Mouse (Mus musculus) midbrain, embryonic 16.5 days (tissue): ENCODE measurements around the gene Rarres1. TPM values are rescaled to one million over a fixed set of nuclear protein-coding genes. Genes with fewer than 3 reads are reported as not detected.

Experiments
- ATAC-seq: fragments of 200-750 bp; cut with Nextera tagmentation; 2 replicates; pipeline ENCODE4 v1.8.0; 2017; ENCODE audit warnings: moderate TSS enrichment
- H3K27ac ChIP-seq: fragments of 300-500 bp; sonication (generic); 2 replicates; pipeline ENCODE4 v1.5.1; 2014; ENCODE audit warnings: mild to moderate bottlenecking, low read length, mixed read lengths
- H3K27me3 ChIP-seq: fragments of 300-500 bp; sonication (generic); 2 replicates; pipeline ENCODE4 v1.6.1; 2014; ENCODE audit warnings: low read depth, low read length, mixed read lengths; ENCODE audit not compliant: control insufficient read depth, insufficient read depth
- H3K36me3 ChIP-seq: fragments of 300-500 bp; sonication (generic); 2 replicates; pipeline ENCODE4 v1.6.1; 2014; ENCODE audit warnings: mild to moderate bottlenecking, low read length, moderate library complexity, mixed read lengths; ENCODE audit not compliant: control insufficient read depth, insufficient read depth
- H3K4me1 ChIP-seq: fragments of 300-500 bp; sonication (generic); 2 replicates; pipeline ENCODE4 v1.6.1; 2014; ENCODE audit warnings: mild to moderate bottlenecking, low read length, mixed read lengths; ENCODE audit not compliant: control insufficient read depth, insufficient read depth
- H3K4me2 ChIP-seq: fragments of 300-500 bp; sonication (generic); 2 replicates; pipeline ENCODE4 v1.6.1; 2014; ENCODE audit warnings: mild to moderate bottlenecking, low read length, mixed read lengths
- H3K4me3 ChIP-seq: fragments of 300-500 bp; sonication (generic); 2 replicates; pipeline ENCODE4 v1.5.1; 2014; ENCODE audit warnings: low read depth, mild to moderate bottlenecking, low read length, moderate library complexity, mixed read lengths
- H3K9ac ChIP-seq: fragments of 300-500 bp; sonication (generic); 2 replicates; pipeline ENCODE4 v1.6.1; 2014; ENCODE audit warnings: low read depth, low read length, mixed read lengths
- H3K9me3 ChIP-seq: fragments of 300-500 bp; sonication (generic); replicated peaks from 2 replicates; pipeline ENCODE4 v1.6.1; 2014; ENCODE audit warnings: mild to moderate bottlenecking, low read length, mixed read lengths; ENCODE audit not compliant: control insufficient read depth, poor library complexity, severe bottlenecking
- WGBS: fragments of 180-500 bp; shearing (Covaris S2); extraction: QIAGEN DNeasy Blood & Tissue Kit; methylation state at CpG from one replicate; pipeline ENCODE4 v1.1.7; 2014; 5-methylcytosine and 5-hydroxymethylcytosine counted together
- polyA plus RNA-seq: library from polyadenylated mRNA; unstranded; fragments of >200 nt; fragmentation: Nextera tagmentation; extraction: Ambion mirVana; gene quantifications from 2 replicates; pipeline ENCODE4 v1.2.1, GENCODE M21; 2015

Rarres1 gene
- polyA plus RNA-seq, 1 experiment from 2014 or later = 3.2 TPM

DNA sequence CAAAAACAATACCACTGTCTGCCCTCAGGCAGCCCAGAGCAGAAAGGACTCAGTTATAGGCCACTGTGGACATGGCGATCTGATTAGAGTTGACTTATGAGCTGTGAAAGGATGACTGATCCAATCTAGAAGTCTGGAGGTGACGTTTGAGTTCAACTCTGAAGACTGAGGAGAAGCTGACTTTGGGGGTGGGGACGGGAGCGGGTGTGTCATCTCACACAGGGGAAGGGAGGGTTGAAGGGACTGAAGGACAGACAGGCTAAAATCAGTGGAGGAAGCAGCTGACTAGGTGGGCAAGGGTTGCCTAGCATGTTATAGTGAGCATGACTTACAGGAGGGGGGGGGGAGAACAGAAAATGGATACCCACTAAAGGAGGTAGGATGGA is 15.9 kb downstream of the Rarres1 start:
- no peaks in the 10 kb centered on the region for H3K9me3 ChIP-seq
- H3K4me2 ChIP-seq = no peak overlapping the region
- no peak overlapping the region for H3K4me3 ChIP-seq
- no peak overlapping the region for H3K9ac ChIP-seq
- 94% methylated on average over 4 of the region's 4 CpGs for WGBS
- H3K27ac ChIP-seq = no peak overlapping the region
- H3K36me3 ChIP-seq = no peaks in the 10 kb centered on the region
- ATAC-seq = no peak
- H3K27me3 ChIP-seq = no peaks in the 10 kb centered on the region
- no peaks in the 10 kb centered on the region for H3K4me1 ChIP-seq

DNA sequence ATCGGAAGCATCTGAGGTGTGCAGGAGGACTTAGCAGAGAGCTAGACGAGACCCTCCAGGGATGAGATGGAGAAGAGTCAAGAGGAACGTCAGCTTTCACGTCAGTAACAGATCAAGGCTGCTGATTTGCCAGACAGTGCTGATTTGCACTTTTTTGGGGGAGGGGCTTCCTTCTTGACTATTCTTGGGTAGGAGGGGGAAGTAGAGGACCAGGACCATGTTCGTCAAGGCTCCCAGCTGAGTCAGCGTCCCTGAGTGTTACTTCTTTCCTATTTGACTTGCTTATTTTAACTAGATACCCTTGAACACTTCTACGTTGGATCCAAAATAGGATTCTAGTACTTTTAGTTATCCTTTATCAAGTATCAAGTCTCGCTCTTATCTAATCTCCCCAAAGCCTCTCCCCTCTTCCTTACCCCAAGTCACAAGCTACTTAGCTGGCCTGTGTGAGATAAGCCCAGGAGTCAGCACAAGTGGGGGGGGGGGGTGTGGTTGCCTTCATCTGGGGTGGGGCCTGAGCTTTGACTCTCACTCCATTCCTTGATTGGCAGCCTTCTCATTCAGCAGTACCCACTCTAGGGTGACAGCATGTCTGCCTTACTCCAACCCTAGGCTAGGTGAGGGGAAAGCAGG is 16.4 kb downstream of the Rarres1 start:
- Histone ChIP-seq H3K4me2 (no peak overlapping the region), H3K27me3 (no peaks in the 10 kb centered on the region), H3K27ac (no peak overlapping the region), H3K9me3 (no peaks in the 10 kb centered on the region), H3K36me3 (no peaks in the 10 kb centered on the region), H3K4me1 (no peaks in the 10 kb centered on the region), H3K9ac (no peak overlapping the region), H3K4me3 (no peak overlapping the region)
- no peak for ATAC-seq
- WGBS = 91% methylated on average over 8 of the region's 8 CpGs

GRCm38 (mm10) chr3:67497998-67498397 is 17.3 kb downstream of the Rarres1 start:
- no peak overlapping the region for H3K27ac ChIP-seq
- H3K4me3 ChIP-seq = no peak overlapping the region
- ATAC-seq = no peak
- no peaks in the 10 kb centered on the region for H3K4me1 ChIP-seq
- no peak overlapping the region for H3K9ac ChIP-seq
- 91% methylated on average over 2 of the region's 2 CpGs for WGBS
- no peaks in the 10 kb centered on the region for H3K36me3 ChIP-seq
- H3K9me3 ChIP-seq = no peaks in the 10 kb centered on the region
- H3K27me3 ChIP-seq = no peaks in the 10 kb centered on the region
- H3K4me2 ChIP-seq = no peak overlapping the region

GRCm38 (mm10) chr3:67496310-67496709 is 19.0 kb downstream of the Rarres1 start:
- ATAC-seq = no peak
- no peak overlapping the region for H3K4me2 ChIP-seq
- H3K27ac ChIP-seq = no peak overlapping the region
- H3K4me1 ChIP-seq = no peaks in the 10 kb centered on the region
- no peaks in the 10 kb centered on the region for H3K9me3 ChIP-seq
- no peaks in the 10 kb centered on the region for H3K36me3 ChIP-seq
- H3K9ac ChIP-seq = no peak overlapping the region
- no peaks in the 10 kb centered on the region for H3K27me3 ChIP-seq
- whole genome bisulfite sequencing = 79% methylated on average over 10 of the region's 10 CpGs
- no peak overlapping the region for H3K4me3 ChIP-seq

- no peak overlapping the region for H3K4me3 ChIP-seq
- no peaks in the 10 kb centered on the region for H3K36me3 ChIP-seq
- no peak overlapping the region for H3K27ac ChIP-seq
- H3K9ac ChIP-seq = no peak overlapping the region
- no peak for ATAC-seq
- no peak overlapping the region for H3K4me2 ChIP-seq
- H3K4me1 ChIP-seq = no peaks in the 10 kb centered on the region
- no peaks in the 10 kb centered on the region for H3K27me3 ChIP-seq
- no peaks in the 10 kb centered on the region for H3K9me3 ChIP-seq
- WGBS = 84% methylated on average over 8 of the region's 8 CpGs
Observed at GRCm38 (mm10) chr3:67493132-67493531, 22.2 kb downstream of the Rarres1 start.

GRCm38 (mm10) chr3:67492086-67492869 is 23.0 kb downstream of the Rarres1 start:
- no peaks in the 10 kb centered on the region for H3K4me1 ChIP-seq
- no peaks in the 10 kb centered on the region for H3K36me3 ChIP-seq
- no peaks in the 10 kb centered on the region for H3K27me3 ChIP-seq
- no peak overlapping the region for H3K9ac ChIP-seq
- no peak overlapping the region for H3K4me2 ChIP-seq
- ATAC-seq = no peak
- H3K9me3 ChIP-seq = no peaks in the 10 kb centered on the region
- H3K27ac ChIP-seq = no peak overlapping the region
- 83% methylated on average over 8 of the region's 8 CpGs for WGBS
- H3K4me3 ChIP-seq = no peak overlapping the region

DNA sequence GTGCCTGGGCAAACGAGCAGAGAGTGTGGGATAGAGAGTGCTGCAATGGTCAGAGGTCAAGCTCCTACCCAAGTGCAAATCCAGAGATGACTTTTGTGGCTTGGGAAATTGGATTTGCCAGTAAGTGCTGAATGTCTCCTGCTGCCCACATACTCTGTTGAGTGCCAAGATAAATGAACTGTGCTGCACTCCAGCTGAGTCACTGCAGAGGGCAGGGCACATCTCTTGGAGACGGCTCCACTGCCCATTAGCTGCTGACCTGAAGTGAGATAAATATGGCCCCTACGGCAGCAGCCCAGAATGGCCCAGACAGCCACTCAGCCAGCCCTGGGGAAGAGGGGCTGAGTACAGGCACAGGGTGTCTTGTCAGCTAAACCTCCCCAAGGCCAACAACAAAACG is 25.2 kb downstream of the Rarres1 start:
- H3K9ac ChIP-seq = no peak overlapping the region
- H3K27me3 ChIP-seq = no peaks in the 10 kb centered on the region
- H3K9me3 ChIP-seq = no peaks in the 10 kb centered on the region
- H3K36me3 ChIP-seq = no peaks in the 10 kb centered on the region
- 69% methylated on average over 4 of the region's 4 CpGs for WGBS
- H3K4me1 ChIP-seq = no peaks in the 10 kb centered on the region
- no peak overlapping the region for H3K4me2 ChIP-seq
- H3K4me3 ChIP-seq = no peak overlapping the region
- H3K27ac ChIP-seq = no peak overlapping the region
- no peak for ATAC-seq

DNA sequence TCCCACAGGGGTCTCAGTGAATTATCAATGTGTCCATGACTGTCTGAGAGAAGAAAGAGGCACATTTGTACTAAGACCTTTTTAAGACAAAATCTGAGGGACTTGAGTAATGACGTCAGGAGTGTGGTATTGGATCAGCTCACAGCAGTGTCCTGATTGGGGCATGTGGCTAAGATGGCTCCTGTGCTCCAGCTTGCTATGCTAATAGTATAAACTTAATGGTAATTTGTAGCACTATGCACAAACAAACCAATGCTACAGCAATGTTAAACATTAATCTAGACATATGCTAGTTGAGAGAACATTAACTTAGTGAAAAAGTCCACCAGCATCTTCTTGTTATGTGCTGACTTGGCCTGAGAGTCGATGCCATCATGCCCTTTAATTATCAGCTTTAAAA is 30.1 kb downstream of the Rarres1 start:
- H3K4me3 ChIP-seq = no peak overlapping the region
- no peaks in the 10 kb centered on the region for H3K9me3 ChIP-seq
- ATAC-seq = no peak
- no peaks in the 10 kb centered on the region for H3K27me3 ChIP-seq
- WGBS = 85% methylated on average over 2 of the region's 2 CpGs
- no peak overlapping the region for H3K9ac ChIP-seq
- H3K4me2 ChIP-seq = no peak overlapping the region
- H3K36me3 ChIP-seq = no peaks in the 10 kb centered on the region
- no peak overlapping the region for H3K27ac ChIP-seq
- no peaks in the 10 kb centered on the region for H3K4me1 ChIP-seq

DNA sequence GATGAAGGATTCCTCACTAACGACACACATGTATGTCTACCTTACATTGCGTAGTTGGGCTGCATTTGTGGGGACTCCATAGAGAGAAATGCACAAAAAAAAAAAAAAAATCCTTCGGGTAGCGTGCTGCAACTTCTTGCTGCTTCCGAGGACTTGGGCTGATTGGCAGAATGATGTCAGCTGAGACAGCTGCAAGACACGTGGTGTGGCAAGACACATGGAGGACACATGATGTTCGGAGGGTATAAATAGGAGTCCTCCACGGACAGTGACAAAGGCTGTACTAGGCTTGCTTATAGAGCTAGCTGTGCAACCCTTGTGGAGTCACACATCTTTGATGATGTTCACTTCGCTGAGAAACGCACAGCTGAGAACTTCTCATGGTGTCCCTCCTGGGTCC is 32.9 kb downstream of the Rarres1 start:
- Histone ChIP-seq H3K36me3 (no peaks in the 10 kb centered on the region), H3K9ac (no peak overlapping the region), H3K4me3 (no peak overlapping the region), H3K9me3 (no peaks in the 10 kb centered on the region), H3K4me1 (no peaks in the 10 kb centered on the region), H3K27ac (no peak overlapping the region), H3K4me2 (no peak overlapping the region), H3K27me3 (no peaks in the 10 kb centered on the region)
- 93% methylated on average over 10 of the region's 10 CpGs for WGBS
- ATAC-seq = no peak
